Mouse (Mus musculus): ENCODE data around the gene C530008M17Rik.

C530008M17Rik gene

GRCm38 (mm10) chr5:76779094-76779615, 122.8 kb downstream of the C530008M17Rik start:
- DNase-seq = peak; percentile 39

GRCm38 (mm10) chr5:76781943-76782342, 125.6 kb downstream of the C530008M17Rik start:
- DNase-seq = no peak

GRCm38 (mm10) chr5:76782414-76783103, 126.2 kb downstream of the C530008M17Rik start:
- no peak for DNase-seq

DNA sequence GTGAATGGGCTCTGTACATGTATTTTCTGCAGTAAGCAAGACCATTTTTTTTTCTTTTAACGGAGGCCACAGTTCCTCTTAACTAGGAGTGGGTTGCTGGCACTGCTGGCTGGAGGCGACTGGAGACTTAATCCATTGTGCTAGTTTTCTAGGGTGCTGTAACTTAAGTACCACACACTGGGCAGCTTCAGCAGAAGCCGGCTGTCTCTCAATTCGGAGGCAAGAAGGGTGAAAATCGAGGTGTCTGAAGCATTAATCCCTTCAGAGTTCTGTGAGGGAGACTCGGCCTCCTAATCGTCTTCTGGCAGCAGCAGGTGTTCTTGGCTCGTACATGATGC, 126.8 kb downstream of the C530008M17Rik start:
- no peak for DNase-seq

DNA sequence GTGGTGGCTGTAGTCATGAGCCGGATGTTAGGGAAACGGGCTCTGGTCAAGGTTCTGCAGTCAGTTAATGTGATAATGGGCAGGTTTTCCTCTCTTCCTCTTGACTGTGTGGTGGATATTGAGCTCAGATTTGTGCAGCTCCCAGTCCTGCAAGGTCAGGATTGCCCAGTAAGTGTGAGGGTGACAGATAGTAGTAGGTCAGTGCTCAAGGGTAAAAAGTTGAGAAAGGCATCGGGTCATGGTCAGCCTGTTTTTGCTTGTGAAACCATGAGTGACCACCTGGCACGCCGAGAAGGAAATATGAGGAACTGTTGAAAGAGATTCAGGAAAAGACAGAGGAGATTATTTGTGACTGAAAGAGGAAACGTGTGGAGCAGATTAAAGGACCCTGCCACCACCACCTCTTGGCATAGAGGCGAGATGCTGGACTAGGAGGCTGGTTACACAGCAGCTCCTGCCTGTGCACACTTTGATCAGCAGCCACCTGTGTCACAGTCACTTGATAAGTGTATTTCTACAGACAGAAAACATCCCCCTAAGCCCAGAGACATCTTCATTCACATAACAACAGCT, 127.9 kb downstream of the C530008M17Rik start:
- DNase-seq = no peak

DNA sequence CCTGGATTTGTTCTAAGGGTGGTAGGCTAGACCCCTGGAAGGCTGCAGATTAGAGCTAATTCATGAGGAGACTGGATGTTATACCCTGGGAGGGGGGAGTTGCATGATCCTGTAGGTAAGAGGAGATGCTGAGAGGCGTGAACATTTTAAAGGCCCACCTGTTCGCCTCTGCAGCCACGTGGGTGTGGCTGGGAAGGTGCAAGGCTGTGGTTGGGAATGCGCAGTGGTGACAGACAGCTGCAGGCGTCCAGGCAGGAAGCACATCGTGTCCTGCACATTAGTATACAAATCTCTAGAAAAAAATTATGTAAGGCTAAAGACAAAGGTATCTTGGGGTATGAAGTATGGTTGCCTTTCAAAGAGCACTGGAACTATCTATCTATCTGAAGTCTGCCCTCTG, 128.7 kb downstream of the C530008M17Rik start:
- DNase-seq = no peak

DNA sequence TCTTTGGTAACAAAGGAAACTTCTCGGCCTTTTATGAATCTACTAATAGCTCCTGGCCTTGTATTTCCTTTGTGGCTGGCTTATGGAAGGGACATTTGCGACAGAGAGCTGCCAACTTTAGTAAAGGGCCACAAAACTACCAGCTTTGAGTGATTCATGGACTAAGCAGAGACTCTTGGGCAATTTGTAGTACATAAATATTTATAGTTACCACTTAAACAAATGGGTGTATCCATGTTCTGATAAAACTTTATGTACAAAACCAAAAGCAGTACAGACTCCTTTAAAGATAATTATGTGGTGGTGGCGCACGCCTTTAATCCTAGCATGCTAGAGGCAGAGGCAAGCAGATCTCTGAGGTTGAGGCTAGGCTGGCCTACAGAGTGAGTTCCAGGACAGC, 133.6 kb downstream of the C530008M17Rik start:
- no peak for DNase-seq

DNA sequence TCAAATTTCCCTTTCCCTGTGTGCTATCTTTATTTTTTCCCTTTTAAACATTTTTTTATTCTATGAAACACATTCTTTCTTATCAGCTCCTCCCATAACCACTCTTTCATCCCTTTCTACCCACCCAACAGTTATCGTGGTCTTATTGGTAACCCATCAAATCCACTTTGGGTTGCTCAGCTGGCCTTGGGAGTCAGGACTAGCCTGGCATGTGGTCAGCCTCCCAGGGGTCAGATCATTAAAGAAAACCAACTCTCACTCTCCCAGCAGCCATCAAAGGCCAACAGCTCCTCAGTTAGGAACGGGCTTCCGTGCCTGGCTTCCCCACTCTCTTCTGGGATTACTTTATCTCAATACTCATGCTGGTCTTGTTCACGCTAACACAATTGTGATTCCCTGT, 135.0 kb downstream of the C530008M17Rik start:
- DNase-seq = no peak

- DNase-seq = no peak
Measured at GRCm38 (mm10) chr5:76792720-76793119, 136.4 kb downstream of the C530008M17Rik start.

DNA sequence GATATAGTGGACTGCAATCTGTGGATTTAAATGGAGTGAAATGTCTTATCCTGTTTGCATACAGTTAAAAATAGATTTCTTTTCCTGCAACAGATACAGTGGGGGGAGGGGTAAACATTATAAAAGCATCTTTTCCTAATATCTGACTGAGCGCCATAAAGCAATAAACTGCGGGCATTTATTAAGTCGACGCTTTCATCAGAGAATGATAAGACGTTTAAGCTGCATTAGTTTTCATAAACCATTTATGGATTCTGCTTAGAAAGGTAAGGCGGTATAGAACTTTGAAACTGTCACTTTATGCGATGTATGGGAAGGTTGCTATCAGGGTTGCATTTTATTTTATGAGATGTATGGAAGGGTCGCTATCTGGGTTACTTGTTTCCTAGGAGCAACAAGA, 141.7 kb downstream of the C530008M17Rik start:
- DNase-seq = no peak

DNA sequence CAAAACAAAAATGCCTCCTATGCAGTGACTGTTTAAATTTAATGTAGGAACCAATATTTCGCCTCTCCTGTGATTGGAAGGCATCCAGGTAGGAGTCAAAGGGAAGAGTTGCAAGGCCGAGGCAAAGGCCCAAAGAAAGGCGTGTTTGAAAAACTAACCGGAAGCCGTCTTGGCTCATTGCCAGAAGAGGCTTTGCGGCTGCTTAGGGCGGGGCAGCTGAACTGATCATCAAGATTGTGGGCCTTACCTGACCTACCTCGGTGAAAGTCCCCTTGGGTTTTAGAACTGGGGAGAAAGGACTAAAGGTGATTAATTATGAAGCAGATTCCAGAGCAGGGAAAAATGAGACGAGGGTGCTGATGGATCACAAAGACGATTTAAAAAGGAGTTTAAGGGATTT, 143.2 kb downstream of the C530008M17Rik start:
- no peak for DNase-seq

GRCm38 (mm10) chr5:76809031-76809430, 152.7 kb downstream of the C530008M17Rik start:
- DNase-seq = no peak

DNA sequence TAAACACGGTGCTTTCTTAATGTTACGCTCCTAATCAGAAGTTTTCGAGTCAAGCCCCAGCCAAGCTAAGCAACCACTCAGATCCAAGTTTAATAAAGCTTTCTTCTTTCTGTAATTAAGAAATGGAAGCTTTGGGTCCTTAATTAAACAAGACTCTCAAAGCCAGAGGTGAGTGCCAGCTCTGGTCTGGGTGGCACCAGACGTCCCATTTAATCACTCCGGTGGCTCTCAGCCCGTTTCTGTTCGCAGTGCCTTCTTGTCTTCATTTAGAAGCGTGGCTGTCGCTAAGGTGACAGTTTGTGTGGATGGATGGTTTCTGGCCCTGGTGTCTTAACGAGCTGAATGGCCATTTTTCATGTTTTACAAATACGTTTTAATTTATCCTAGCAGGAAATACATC, 158.7 kb downstream of the C530008M17Rik start:
- DNase-seq = no peak

DNA sequence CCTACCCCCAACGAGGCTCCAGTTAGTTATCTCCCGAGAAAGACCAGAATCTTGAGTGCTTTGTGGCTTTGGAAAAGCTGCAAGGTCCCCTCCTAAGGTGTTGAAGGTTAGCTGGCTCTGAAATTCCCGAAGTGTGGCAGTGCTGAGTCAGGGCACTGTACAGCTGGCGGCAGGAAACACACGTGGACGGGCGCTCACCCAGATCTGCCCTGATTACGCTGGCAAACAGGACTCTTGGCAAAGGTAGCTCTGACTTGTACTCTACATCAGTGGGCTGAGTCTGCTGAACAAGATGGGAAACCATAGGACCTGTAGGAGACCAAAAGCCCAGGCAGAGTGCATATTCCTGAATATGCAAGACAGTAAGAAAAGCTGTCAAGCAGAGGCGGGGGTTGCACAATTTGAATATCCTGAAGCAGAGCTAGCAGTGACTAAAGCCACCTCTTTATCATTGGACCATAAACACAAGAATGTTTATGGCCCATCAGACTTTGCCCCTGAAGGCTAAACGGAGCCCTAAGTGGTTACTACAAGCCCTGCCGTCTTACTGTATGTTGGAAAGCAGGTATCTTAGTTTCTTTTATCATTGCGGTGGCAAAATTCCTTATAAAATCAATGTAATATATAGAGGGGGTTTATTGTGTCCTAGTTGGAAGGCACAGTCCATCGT, 159.6 kb downstream of the C530008M17Rik start:
- no peak for DNase-seq

DNA sequence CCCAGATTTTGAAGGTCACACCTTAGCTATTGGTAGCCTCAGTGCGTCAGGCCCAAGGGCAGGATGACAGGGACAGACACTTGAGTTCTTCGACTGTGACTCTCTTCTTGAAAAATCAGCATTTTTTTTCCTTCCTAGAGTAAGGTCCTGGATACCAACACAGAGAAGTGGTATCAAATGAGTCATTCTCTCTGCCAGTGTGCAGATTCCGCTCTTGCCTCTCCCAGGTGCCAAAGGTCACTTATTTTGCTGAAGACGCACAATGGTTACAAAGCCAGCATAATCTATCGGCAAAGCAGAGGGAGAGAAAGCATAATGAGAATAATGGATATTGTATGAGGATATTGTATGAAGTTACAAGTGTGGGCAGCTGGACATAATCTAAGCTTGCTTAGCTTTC, 160.4 kb downstream of the C530008M17Rik start:
- no peak for DNase-seq

DNA sequence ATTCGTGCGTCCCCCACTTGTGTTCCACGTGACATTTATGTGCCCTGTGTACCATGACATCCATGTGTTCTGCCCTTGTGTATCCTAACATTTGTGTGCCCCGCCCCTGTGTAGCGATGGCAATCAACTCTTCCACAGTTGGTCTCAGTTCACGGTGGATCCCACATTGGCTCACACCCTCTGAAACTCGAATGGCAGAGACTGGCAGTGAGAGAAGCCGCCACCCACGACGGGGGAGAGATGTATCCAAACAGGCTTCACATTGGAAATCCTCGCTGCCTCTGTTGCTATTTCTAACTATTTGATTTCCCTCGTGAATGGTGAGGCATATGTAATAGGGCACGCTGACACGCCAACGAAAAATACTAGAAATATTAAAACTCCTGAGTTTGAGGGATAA, 161.4 kb downstream of the C530008M17Rik start:
- no peak for DNase-seq

DNA sequence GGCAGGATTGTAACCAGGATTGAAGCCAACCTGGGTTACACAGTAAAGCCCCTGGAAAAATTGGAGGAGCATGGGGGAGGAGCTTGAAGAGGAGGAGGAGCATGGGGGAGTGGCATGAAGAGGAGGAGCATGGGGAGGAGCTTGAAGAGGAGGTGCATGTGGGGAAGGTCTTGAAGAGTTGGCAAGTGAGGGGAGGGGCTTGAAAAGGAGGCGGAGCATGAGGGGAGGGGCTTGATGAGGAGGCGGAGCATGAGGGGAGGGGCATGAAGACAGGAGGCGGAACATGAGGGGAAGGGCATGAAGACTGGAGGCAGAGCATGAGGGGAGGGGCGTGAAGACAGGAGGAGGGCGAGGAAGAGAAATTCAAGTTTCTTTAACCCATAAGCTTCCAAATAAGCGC, 162.5 kb downstream of the C530008M17Rik start:
- no peak for DNase-seq

DNA sequence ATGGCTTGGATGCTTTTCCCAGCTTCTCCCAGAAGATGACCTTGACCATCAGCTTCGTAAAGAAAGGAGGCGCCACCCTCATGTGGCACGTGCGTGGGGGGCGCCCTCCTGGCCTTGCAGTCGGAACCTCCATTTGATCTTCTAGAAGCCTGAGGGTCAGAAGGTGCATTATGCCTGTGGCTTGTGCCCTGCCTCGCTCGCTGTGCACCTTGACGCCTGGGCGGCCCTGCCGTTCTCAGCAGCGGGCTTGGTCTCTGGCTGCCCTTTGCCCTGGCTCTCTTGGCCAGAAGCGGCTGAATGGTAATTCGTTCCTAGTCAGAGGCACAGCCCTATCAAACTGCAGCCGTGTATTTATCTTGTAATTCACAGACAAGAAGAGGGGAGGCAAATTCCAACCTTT, 165.8 kb downstream of the C530008M17Rik start:
- DNase-seq = no peak

DNA sequence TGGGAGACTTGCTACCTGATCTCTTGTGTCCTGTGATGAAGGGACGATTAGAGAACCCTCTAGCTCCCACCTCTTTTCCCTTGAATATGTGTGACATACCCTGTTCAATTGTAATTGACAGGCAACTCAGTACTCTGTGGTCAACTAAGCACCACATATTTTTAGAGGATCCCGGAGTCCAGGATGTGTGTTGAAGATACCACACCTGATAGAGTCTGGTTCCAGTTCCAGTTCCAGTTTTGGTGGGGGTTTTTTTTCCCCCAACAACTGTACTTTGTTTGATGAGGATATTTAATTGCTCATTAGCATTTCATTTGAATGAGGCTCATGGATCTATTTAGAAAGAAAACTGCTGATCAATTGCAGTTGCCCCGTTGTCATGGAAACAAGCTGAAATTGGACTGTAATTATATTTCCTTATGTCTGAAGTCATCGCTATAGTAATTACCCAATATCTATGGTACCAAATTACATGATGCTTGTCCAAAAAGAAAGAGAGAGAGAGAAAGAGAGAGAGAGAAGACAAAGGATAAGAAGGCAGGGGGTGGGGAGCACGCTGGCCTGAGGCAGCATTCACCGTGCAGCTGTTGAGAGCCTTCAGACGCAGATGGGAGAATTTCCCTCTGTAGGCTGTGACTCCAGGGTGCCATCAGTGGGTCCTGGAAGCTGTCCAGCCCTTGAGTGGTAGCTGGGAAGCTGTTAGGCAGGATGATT, 172.4 kb downstream of the C530008M17Rik start:
- no peak for DNase-seq

GRCm38 (mm10) chr5:76832529-76833210, 176.4 kb downstream of the C530008M17Rik start:
- DNase-seq = no peak

- DNase-seq = no peak
Measured at GRCm38 (mm10) chr5:76837018-76837417, 180.7 kb downstream of the C530008M17Rik start.

- DNase-seq = no peak
Measured at GRCm38 (mm10) chr5:76839786-76840185, 183.5 kb downstream of the C530008M17Rik start.

- DNase-seq = no peak
Measured at GRCm38 (mm10) chr5:76841859-76842258, 185.5 kb downstream of the C530008M17Rik start.

Data from thymus, postnatal 14 days (tissue).